Mouse (Mus musculus) lung, postnatal 10 days (tissue): ENCODE measurements at regions not wholly inside any gene's neighbourhood (a gene's known extent, or its start where the extent isn't known, plus 50 kb on each side); places are given as distances from the start of the nearest gene placed in this dataset.

Experiments used
- DNase-seq: peaks from one replicate; pipeline ENCODE4 v3.0.0; 2021

- no peak for DNase-seq
Measured at GRCm38 (mm10) chrX:21644851-21645250, 69.8 kb upstream of the Slc6a14 start.

- DNase-seq = peak; percentile 3
Measured at GRCm38 (mm10) chrX:21651508-21652297, 63.0 kb upstream of the Slc6a14 start.
